Mouse (Mus musculus): ENCODE data around the gene BC067074.
"Not testable (repeated sequence)": the region's sequence is repeated elsewhere in the genome, so short reads cannot be mapped to it uniquely, and the experiment has no call there.

Gene BC067074

DNA sequence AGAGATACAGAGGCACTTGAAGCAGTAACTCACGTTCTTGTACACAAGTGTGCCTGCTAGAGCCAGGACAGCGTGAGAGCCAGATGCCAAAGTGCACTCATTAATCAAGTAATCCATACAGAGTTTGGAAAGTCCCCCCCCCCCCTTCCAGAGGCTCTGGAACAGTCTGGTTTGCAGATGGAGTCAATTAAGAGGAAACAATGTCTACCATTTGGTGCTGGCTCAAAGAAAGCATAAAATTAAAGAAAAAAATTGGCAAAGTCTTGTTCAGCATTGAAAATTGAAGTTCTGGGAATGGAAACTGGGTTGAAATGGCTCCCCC lies 81.1 kb downstream of the BC067074 start:
- no peak for DNase-seq (ENCODE audit: low read depth, low spot score)

DNA sequence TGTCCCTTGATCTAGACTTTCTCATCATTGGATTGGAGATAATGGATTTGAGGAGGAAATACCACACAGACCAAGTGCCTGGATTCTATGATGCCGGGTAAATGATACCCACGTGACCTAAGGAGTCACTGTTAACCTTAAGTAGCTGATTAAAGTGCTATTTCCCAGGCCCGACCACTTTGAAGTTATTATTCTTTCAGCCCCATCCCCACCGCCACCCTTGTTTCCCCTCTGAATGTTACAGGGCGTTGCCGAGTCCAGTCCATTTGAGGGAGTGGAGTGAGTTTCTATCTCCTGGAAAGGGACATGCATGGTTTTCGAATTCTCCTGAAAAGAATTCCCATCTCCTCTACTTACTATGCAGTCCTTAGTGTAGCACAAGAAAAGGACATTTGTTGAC lies 84.7 kb downstream of the BC067074 start:
- no peak for DNase-seq (ENCODE audit: low read depth, low spot score)

GRCm38 (mm10) chr13:113378980-113379410 lies 86.0 kb downstream of the BC067074 start:
- no peak for DNase-seq (ENCODE audit: low read depth, low spot score)

DNA sequence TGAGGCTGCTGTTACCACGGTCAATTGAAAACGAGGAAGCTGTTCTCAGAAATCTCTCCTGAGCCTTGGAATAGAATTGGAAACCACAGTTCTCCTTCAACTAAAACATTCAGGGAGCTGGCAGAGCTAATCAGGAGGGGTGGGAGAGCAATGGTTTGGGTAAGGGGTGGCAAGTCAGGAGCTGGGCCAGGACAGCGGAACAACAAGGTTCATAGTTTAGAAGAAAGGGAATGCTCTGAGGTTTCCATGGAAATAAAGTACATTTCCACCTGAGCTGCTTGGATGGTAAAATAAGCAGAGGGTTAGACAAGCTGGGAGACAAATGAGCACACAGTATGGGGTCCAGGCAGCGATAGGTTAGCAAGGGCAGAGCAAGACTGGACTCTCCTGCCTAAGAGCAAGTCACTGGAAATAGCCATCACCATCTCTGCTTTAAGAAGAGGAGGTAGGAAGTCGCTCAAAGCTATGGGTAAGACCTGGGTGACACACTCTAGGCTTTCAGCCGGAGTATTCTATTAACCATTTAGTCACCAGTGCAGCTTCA lies 86.9 kb downstream of the BC067074 start:
- DNase-seq (ENCODE audit: low read depth, low spot score): no peak

GRCm38 (mm10) chr13:113381710-113382109 lies 88.8 kb downstream of the BC067074 start:
- no peak for DNase-seq (ENCODE audit: low read depth, low spot score)

DNA sequence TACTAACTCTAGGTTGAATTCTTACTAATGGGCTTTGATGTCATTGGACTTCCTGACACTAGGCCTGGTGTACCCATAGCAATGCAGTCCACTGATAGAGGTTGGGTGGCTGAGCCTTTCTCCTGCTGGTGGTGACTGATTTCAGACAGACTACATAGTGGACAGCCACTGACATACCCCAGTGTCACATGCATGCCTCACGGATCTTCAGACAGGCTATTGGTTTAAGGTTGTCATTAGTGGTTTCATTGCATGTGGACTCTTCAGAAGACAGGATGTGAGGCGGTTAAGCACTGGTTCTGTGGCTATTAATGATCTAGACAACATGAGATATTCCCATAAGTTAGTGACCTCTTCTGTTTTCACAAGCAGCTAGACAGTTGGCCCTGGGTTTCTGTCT lies 89.2 kb downstream of the BC067074 start:
- no peak for DNase-seq (ENCODE audit: low read depth, low spot score)

- DNase-seq (ENCODE audit: low read depth, low spot score): not testable (repeated sequence)
Observed at GRCm38 (mm10) chr13:113382770-113383169, 89.8 kb downstream of the BC067074 start.

GRCm38 (mm10) chr13:113393386-113393785 lies 100.4 kb downstream of the BC067074 start:
- no peak for DNase-seq (ENCODE audit: low read depth, low spot score)

- DNase-seq (ENCODE audit: low read depth, low spot score): no peak
Observed at GRCm38 (mm10) chr13:113394591-113394990, 101.6 kb downstream of the BC067074 start.

- no peak for DNase-seq (ENCODE audit: low read depth, low spot score)
Observed at GRCm38 (mm10) chr13:113397006-113397520, 104.1 kb downstream of the BC067074 start.

GRCm38 (mm10) chr13:113401373-113402010 lies 108.5 kb downstream of the BC067074 start:
- no peak for DNase-seq (ENCODE audit: low read depth, low spot score)

GRCm38 (mm10) chr13:113403706-113404105 lies 110.7 kb downstream of the BC067074 start:
- no peak for DNase-seq (ENCODE audit: low read depth, low spot score)

GRCm38 (mm10) chr13:113404172-113404571 lies 111.2 kb downstream of the BC067074 start:
- no peak for DNase-seq (ENCODE audit: low read depth, low spot score)

DNA sequence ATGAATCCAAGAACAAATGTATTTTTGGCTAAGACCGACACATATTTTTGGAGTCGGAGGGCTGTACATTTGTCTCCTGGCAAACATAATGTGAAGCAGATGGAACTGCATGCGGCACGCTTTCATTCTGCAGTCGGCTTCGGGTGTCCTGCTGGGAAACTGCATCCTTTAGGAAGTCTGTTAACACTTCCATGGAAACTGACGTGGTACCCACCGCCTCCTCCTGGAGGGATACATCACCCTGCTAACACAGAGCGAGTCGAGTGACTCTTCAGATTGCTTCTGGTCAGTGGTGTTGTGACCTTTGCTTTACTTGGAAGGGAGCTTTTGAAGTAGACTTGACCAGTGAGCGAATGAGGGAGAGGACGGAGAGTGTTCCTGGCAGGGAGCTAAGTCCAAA lies 117.0 kb downstream of the BC067074 start:
- DNase-seq (ENCODE audit: low read depth, low spot score): no peak

DNA sequence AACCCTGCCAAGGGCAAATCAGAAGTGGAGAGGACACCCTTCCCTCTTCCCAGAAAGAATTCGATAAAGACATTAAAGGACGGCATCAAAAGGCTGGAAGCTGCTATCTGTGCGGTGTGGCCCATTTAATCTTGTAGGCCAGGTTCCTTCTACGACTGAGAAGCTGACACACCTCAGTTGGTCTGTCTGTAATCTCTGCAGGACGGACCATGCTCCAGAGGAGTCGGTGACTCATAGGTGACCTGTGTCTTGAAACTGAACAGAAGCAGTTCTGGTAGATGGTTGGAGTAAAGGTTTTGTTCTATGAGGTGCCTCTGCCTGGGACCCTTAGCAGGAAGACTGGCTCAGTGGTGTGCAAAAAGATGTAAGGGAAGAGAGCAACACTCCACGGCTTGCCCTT lies 122.6 kb downstream of the BC067074 start:
- DNase-seq (ENCODE audit: low read depth, low spot score): no peak

- DNase-seq (ENCODE audit: low read depth, low spot score): no peak
Observed at GRCm38 (mm10) chr13:113416986-113417385, 124.0 kb downstream of the BC067074 start.

DNA sequence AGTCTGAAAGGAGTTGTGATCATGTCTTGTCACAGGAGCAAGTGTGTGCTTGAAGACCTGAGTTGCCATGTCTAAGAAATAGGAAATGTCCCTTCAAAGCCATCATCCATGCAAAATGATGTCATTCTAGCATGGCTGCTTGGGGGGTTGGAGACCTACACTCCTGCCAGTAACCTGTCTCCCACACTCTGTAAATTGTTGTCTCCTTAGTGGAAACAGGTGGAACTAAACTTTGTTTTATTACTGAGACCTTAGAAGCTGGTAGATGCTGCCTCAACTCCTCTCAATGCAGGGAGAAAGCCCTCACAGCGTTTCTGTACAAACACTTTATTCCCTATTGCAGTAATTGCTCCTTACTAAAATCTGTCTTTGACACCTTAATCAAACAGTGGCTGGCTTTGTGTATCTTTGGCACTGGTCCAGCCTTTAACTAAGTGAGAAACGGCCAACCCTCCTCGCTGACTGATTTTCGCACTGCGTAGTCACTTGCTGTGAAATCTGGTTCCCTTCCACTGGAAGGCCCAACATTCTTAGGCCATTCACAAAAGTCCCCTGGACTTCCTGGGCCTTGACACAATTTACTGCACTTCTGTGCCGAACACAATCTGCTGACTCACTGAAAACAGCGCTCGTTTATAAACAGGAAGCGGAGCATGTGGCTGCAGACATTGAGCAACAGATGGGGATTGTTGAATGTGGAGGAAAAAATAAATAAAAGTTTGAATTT lies 125.0 kb downstream of the BC067074 start:
- DNase-seq (ENCODE audit: low read depth, low spot score): no peak

GRCm38 (mm10) chr13:113418632-113419031 lies 125.7 kb downstream of the BC067074 start:
- DNase-seq (ENCODE audit: low read depth, low spot score): no peak

DNA sequence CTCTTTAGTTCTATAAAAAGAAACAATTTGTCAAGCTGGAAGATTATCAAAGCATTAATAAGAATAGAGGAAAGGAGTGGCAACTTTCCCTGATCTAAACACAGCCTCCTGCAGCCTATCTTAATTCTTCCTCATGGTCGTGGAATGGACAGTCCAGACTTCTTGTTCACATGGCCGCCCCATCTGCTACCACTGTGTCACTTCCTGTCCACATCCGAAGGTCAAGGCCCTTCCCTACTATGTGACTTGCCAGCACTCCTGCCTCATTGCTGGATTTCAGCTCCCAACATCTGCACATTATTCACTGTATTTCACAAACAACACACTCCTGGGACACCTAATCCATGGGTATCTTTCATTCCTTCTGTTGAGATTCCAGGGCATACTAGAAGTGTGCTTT lies 128.5 kb downstream of the BC067074 start:
- no peak for DNase-seq (ENCODE audit: low read depth, low spot score)

- no peak for DNase-seq (ENCODE audit: low read depth, low spot score)
Observed at GRCm38 (mm10) chr13:113423825-113424224, 130.9 kb downstream of the BC067074 start.

DNA sequence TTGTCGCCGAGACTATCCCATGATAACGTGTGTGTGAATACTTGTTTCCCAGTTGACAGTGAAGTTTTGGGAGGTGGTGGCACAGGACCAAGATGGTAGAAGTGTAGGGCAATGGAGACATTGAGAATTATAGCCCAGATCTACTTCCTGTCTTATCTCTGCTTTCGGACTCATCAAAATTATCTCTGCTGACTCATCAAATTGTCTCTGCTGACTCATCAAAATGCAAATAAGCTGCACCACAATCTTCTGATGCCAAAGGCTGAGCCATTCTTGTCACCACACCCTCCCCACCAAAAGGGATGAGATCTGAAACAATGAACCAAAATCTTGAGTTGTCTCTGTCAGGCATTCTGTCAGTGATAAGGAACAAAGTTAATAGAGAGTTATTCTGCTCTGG lies 132.9 kb downstream of the BC067074 start:
- no peak for DNase-seq (ENCODE audit: low read depth, low spot score)
